Mouse (Mus musculus) heart, adult 2 months (tissue): Measurements from ENCODE around the gene Mustn1. TPM values are rescaled to one million over a fixed set of nuclear protein-coding genes. Genes with fewer than 3 reads are reported as not detected.

ENCODE experiments used
- DNase-seq, 2 experiments: peaks; one replicate each; pipeline ENCODE4 v3.0.0; 2021
- H3K27ac ChIP-seq: fragments of 200-600 bp; 2 replicates; pipeline ENCODE4 v1.8.1; 2022
- H3K27me3 ChIP-seq: fragments of 200-500 bp; 2 replicates; pipeline ENCODE4 v1.6.1; 2012; ENCODE audit warnings: mild to moderate bottlenecking, low read length, inconsistent platforms, mixed read lengths; ENCODE audit not compliant: control insufficient read depth, insufficient read depth
- H3K36me3 ChIP-seq: fragments of 200-500 bp; 2 replicates; pipeline ENCODE4 v1.6.1; 2012; ENCODE audit warnings: low read length, inconsistent platforms; ENCODE audit not compliant: control insufficient read depth, insufficient read depth
- H3K4me1 ChIP-seq: fragments of 200-500 bp; 2 replicates; pipeline ENCODE4 v1.6.1; 2011; ENCODE audit warnings: low read length; ENCODE audit not compliant: control insufficient read depth, insufficient read depth
- H3K4me3 ChIP-seq: fragments of 200-600 bp; 2 replicates; pipeline ENCODE4 v1.8.1; 2022
- H3K79me2 ChIP-seq: fragments of 200-500 bp; replicated peaks from 2 replicates; pipeline ENCODE4 v1.6.1; 2012; ENCODE audit warnings: mild to moderate bottlenecking, inconsistent platforms, low read length, moderate library complexity, mixed read lengths; ENCODE audit not compliant: control insufficient read depth, insufficient read depth
- H3K9ac ChIP-seq: fragments of 200-500 bp; 2 replicates; pipeline ENCODE4 v1.6.1; 2012; ENCODE audit warnings: low read depth, mild to moderate bottlenecking, control low read depth, inconsistent platforms, low read length, mixed read lengths
- CTCF ChIP-seq: fragments of 200-600 bp; IDR thresholded peaks from 2 replicates; pipeline ENCODE4 v1.8.1; 2022; ENCODE audit warnings: antibody characterized with exemption, mild to moderate bottlenecking, moderate library complexity
- EP300 ChIP-seq: fragments of 200-500 bp; IDR thresholded peaks from 2 replicates; pipeline ENCODE4 v1.6.1; 2011; ENCODE audit warnings: low read depth, low read length, control low read depth; ENCODE audit not compliant: insufficient read depth
- POLR2A ChIP-seq: fragments of 200-500 bp; IDR thresholded peaks from 2 replicates; pipeline ENCODE4 v1.6.1; 2011; ENCODE audit warnings: mild to moderate bottlenecking, low read depth, low read length, control low read depth; ENCODE audit not compliant: insufficient read depth
- WGBS: fragments of 180-500 bp; shearing (Covaris S2); methylation state at CpG from one replicate; pipeline ENCODE4 v1.1.7; 2018; 5-methylcytosine and 5-hydroxymethylcytosine counted together
- intact Hi-C: fragments of 180-260 bp; cut with DNase I; formaldehyde crosslinking; loops from one replicate; pipeline ENCODE4 v1.15.1; 2025
- polyA plus RNA-seq: library from polyadenylated mRNA; depleted of rRNA; stranded (reverse); fragments of >200 nt; gene quantifications from 2 replicates; pipeline ENCODE4 v1.2.3, GENCODE M21; 2012
- total RNA-seq, 2 experiments: library from RNA; stranded (reverse); gene quantifications; 2 replicates each; pipeline ENCODE4 v1.2.3; 2021

Mustn1 gene
- total and polyA plus RNA-seq, 3 experiments = 14.4 to 17.7 (median 15.9) TPM

DNA sequence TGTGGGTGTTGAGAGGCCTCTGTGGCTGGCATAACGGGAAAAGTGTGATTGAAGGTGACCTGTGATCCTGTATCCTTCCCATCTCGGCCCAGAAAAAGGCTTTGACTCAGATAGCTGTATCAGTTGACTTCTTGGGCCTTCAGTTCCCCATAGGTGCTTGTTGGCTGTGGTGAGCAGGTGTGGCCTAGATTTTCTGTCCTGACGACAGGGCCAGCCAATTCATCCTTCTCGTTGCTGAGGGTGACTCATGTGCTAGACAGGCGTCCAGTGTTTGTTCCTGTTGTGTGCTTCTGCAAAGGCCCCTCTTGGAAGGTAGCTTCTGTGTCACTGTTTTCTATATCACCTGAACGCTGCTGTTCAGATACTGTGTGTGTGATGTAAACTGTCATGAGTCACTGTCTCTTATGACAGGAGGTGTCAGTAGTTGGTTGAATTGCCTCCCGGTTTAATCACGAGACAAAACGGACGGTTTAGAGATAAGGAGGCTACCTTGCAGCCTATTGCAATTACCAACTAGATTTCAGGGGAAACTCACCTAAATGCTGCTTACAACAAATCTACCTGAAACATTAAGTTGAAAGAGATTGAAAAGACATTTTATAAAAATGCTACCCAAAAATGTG, 22.0 kb upstream of the Mustn1 start:
- DNase-seq = no peak
- Histone ChIP-seq H3K4me3 (no peak overlapping the region), H3K36me3 (no peaks in the 10 kb centered on the region), H3K27me3 (no peaks in the 10 kb centered on the region), H3K4me1 (peaks cover 7% of the 10 kb centered on the region), H3K9ac (no peak overlapping the region), H3K27ac (no peak overlapping the region), H3K79me2 (no peaks in the 10 kb centered on the region)
- intact Hi-C loops = no loop called here
- TF ChIP-seq POLR2A (no peak), EP300 (no peak), CTCF (no peak)
- WGBS = 62% methylated on average over 10 of the region's 10 CpGs

DNA sequence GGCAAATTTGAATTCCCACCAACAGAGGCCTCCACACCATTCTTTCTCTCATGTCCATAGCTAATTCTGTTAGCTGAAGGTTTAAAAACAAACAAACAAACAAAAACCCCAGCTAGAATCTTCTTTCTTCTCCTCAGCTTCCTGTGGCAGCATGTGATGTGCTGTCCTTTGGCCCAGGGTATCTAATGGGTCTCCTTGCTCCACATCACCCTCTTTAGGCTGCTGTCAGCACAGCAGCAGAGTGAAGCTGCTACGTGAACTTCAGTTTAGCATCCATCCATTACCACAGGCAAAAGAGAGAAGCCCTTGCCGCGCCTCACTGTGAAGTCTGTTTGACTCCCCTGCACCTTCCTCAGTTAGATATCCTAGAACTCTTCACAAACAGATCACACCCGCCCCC, 21.0 kb upstream of the Mustn1 start:
- Histone ChIP-seq H3K27ac (no peak overlapping the region), H3K36me3 (no peaks in the 10 kb centered on the region), H3K4me1 (peaks cover 4% of the 10 kb centered on the region), H3K79me2 (no peaks in the 10 kb centered on the region), H3K9ac (no peak overlapping the region), H3K27me3 (no peaks in the 10 kb centered on the region), H3K4me3 (no peak overlapping the region)
- intact Hi-C loops = no loop called here
- DNase-seq = no peak
- WGBS = 77% methylated on average over 4 of the region's 4 CpGs
- TF ChIP-seq POLR2A = no peak
- peak; percentile 65 for TF ChIP-seq CTCF
- TF ChIP-seq EP300 = no peak

DNA sequence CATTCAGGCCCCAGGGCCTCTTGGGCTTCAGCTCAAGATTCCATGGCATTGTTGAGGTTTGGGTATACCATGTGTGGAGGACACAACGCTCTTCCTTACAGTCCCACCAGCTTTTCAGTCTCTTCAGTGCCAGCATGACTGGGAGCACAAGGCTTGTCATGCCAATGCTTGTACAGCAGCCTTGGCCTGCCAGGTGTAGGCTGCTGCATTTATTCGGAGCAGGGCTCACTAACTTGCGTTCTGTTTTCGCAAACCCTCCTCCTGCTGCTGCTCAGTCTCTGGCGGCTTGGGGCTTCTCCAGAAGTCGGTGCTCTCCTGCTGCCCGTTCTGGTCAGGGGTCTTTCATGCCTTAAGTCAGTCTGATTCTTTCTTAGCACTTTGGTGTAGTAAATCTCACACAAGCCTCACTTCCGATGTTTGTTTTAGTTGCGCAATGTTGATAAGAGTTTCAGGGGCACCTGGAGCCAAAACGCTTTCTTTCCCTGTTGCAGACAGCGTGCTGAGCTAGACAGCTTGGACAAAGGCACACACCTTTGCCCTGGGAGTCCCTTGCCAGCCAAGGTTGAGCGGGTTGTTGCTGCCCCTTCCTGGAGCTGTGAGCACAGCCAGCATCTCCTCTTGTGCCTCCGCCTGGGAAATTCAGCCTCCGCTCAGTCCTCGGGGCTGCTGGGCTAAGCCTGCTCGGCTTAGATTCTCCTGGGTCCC, 17.4 kb upstream of the Mustn1 start:
- TF ChIP-seq EP300 (no peak), POLR2A (no peak), CTCF (no peak)
- Histone ChIP-seq H3K79me2 (no peaks in the 10 kb centered on the region), H3K27ac (no peak overlapping the region), H3K9ac (no peak overlapping the region), H3K4me1 (peaks cover 1% of the 10 kb centered on the region; the same call in 1 of the 2 replicates), H3K36me3 (no peaks in the 10 kb centered on the region), H3K4me3 (no peak overlapping the region), H3K27me3 (no peaks in the 10 kb centered on the region)
- intact Hi-C loops = no loop called here
- no peak for DNase-seq
- 58% methylated on average over 16 of the region's 16 CpGs for WGBS

DNA sequence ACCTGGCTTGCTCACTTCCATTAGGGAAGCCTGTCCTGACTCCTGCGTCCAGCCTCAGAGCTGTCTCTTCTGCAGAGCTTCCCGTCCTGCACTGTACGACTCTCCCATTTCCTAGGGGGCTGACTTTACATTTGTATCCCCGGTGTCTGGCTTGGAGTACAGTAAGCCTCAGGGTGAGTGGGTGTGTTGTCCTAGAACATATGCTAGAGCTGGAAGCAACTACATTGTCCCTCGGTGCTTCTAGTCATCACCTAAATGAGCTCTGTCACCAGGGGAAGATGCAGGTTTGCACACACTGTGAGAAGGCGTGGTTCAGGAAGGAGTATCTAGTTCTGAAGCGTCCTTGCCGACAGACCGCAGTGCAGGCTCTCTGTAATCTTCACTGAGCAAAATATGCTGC, 16.6 kb upstream of the Mustn1 start:
- Histone ChIP-seq H3K27me3 (no peaks in the 10 kb centered on the region), H3K9ac (no peak overlapping the region), H3K4me3 (no peak overlapping the region), H3K36me3 (no peaks in the 10 kb centered on the region), H3K79me2 (no peaks in the 10 kb centered on the region), H3K4me1 (peaks cover 3% of the 10 kb centered on the region), H3K27ac (no peak overlapping the region)
- no peak for DNase-seq
- 69% methylated on average over 9 of the region's 9 CpGs for WGBS
- TF ChIP-seq CTCF (no peak), POLR2A (no peak), EP300 (no peak)
- intact Hi-C loops = no loop called here

DNA sequence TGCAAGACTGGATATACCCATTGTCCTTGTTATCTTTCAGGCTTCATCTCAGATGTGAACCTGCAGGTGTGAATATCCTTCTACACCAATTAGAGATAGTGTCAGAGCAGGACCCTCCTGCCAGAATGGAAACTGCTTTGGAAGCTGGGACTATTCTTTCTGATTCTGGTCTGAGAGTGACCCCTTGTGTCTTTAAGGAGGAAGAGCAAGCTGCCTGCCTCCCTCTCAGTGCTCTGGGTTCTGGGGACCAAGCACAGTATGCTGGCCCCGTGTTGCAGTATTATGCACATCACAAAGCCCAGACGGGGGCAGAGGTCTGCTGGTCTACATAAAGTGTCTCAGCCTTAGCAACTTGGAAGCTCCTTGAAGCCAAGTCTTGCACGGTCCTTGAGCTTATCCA, 13.7 kb upstream of the Mustn1 start:
- TF ChIP-seq EP300 (no peak), POLR2A (no peak), CTCF (peak; percentile 79)
- no peak overlapping the region for H3K4me3 ChIP-seq
- no peaks in the 10 kb centered on the region for H3K27me3 ChIP-seq
- no peak overlapping the region for H3K9ac ChIP-seq
- H3K4me1 ChIP-seq = peaks cover 12% of the 10 kb centered on the region
- no peak overlapping the region for H3K27ac ChIP-seq
- peaks cover 2% of the 10 kb centered on the region; the same call in 1 of the 2 replicates for H3K36me3 ChIP-seq
- intact Hi-C loops = loop anchor here (1.0 to 5.0 kb wide), 4 partner anchors 38 to 273 kb away; partner anchors contain the start of gene Tmem110
- WGBS = 74% methylated on average over 3 of the region's 3 CpGs
- DNase-seq = no peak
- no peaks in the 10 kb centered on the region for H3K79me2 ChIP-seq

DNA sequence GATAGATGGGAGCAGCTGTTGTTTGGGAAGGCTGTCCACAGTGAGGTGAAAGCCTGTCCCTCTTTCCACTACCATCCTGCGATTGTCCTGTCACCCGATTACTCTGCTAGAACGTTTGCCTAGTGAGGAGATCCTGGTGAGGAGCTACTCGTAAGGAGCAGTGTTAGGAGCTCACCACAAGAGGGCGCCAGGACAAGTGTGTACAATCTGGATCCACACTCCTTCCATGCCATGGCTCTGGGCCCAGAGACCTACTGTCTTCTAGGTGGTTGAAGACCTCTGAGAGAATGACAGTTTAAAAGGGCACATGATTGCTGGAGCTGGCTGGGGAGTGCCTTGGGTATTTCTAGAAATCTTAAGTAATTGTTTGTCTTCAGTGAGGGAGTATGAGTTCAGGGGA, 12.0 kb upstream of the Mustn1 start:
- Histone ChIP-seq H3K4me1 (peaks cover 12% of the 10 kb centered on the region), H3K79me2 (no peaks in the 10 kb centered on the region), H3K27ac (no peak overlapping the region; the same call in 1 of the 2 replicates), H3K4me3 (no peak overlapping the region), H3K27me3 (no peaks in the 10 kb centered on the region), H3K9ac (no peak overlapping the region), H3K36me3 (peaks cover 2% of the 10 kb centered on the region; the same call in 1 of the 2 replicates)
- DNase-seq = peak; percentile 75 to 77
- 19% methylated on average over 5 of the region's 5 CpGs for WGBS
- intact Hi-C loops = loop anchor here (1.0 to 5.0 kb wide), 5 partner anchors 14 to 275 kb away; partner anchors contain the start of gene Tmem110
- peak; percentile 77 for TF ChIP-seq EP300
- TF ChIP-seq CTCF = no peak; the same call in none of the 2 replicates
